Mouse (Mus musculus) gastrocnemius, postnatal 4 days (tissue): ENCODE data around the gene Fam129b. TPM values are rescaled to one million over a fixed set of nuclear protein-coding genes. Genes with fewer than 3 reads are reported as not detected.
A peak's percentile ranks its signal among the peaks of the same experiment; 100 is the strongest.

ENCODE experiments used
- DNase-seq, 2 experiments: peaks; one replicate each; pipeline ENCODE4 v3.0.0; 2021 to 2022; ENCODE audit warnings: low spot score in 2 of 2, mixed read lengths in 2 of 2
- total RNA-seq, 2 experiments: library from RNA; stranded (reverse); gene quantifications; 2 replicates each; pipeline ENCODE4 v1.2.3; 2021

The Fam129b gene
- total RNA-seq, 2 experiments from 2014 or later: 26.8 to 27.5 TPM

- DNase-seq: no peak
Measured at GRCm38 (mm10) chr2:32888551-32888950, 12.6 kb downstream of the Fam129b start.

DNA sequence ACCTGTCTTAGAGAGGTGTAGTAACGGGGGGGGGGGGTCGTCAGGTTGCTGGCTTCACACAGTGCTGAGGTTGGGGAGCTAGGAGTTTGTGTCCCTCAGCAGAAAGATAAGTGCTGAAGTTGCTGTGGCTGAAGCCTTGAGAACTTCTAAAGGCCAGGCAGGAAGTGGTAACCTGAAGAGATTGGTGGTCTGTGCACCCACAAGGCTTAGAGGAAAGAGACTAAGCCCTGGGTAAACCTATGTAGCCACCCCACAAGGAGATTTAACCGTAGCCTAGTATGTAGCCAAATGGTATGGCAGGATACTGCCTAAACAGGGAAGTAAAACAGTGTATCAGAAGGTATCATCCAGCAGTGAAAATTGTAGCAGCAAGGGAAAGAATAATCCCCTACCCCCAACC is 14.4 kb downstream of the Fam129b start:
- no peak for DNase-seq

DNA sequence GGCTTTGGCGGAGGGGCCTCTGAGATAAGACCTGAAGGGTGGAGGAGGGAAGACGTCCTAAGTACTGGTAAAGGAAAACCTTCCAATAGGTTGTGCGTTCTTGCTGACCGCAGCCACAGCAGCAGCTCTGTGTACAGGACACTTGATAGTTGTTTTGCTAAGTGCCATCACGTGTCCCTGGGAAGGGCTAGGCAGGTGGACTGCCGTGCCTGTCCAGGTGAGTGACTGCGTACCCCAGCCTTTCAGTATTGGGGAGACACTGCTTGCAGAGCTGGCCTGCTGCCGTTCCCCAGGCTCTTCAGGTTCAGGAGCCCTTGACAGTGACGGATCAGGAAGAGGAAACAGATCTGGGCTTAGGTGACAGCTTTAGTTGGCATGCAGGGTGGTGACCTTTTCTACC is 15.4 kb downstream of the Fam129b start:
- DNase-seq: no peak

DNA sequence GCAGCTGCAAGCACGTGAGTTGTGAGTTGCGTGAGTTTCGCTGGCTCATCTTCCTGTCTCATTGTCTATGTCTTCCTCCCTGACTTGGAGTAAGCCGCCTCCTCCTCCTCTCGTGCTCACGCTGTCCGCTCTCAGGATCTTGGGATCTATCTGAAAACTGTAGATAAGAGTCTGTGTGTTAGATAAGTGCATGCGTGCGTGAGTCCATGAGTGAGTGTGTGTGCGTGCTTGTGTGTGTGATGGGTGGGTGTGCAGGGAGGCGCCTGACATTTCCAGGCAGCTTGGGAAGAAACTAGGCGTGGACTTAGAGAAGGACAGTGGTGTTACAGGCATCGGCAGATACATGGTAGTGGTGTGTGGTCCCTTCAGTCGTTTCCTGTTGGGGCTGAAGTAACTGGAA is 16.6 kb downstream of the Fam129b start:
- no peak for DNase-seq

- DNase-seq: no peak
Measured at GRCm38 (mm10) chr2:32894097-32894496, 18.2 kb downstream of the Fam129b start.

DNA sequence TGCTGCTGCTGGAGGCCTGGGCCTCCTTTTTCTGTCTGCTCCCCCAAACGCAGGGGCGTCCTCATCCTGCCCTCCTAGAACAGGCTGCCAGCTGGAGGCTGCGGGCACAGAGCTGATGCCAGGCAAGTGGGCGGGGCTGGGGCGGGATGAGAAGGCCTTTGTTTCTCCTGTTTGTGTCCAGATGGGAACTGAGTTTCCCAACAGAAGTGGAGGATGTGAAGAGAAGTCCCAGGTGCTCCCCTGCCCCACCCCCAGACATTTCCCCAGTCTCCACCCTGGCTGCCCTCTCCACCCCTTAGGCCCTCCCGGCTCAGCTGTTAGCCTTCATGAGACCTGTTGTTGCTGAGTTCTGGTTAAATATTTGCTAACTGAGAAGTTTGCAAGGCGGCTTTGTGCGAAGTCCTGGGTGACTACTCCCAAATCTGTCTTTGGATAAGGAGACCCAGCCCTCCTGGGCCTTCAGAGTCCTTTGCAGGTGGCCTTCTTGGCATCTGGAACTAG is 19.7 kb downstream of the Fam129b start:
- DNase-seq: no peak

GRCm38 (mm10) chr2:32896507-32897147 is 20.7 kb downstream of the Fam129b start:
- DNase-seq: no peak

- DNase-seq: no peak
Measured at GRCm38 (mm10) chr2:32898983-32899382, 23.1 kb downstream of the Fam129b start.

- DNase-seq: no peak
Measured at GRCm38 (mm10) chr2:32902126-32902525, 26.2 kb downstream of the Fam129b start.

DNA sequence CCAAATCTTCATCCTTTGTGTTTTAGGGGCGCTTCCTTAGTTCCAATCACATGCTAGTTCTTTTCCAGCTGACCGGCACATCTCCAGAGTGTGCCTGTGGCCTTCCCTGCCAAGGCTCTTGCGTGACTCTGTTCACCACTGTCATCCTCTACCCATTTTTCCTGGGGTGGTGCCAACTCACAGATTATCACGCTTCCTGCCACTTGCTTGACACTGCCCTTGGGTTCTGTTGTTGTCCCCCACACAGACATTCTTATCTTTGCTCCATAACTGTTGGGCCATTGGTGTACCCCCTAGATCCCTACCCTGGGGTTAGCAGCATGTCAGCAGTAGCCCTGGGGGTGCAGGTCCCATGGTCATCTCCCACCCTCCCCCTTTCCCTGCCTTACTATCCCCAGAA is 27.6 kb downstream of the Fam129b start:
- no peak for DNase-seq

DNA sequence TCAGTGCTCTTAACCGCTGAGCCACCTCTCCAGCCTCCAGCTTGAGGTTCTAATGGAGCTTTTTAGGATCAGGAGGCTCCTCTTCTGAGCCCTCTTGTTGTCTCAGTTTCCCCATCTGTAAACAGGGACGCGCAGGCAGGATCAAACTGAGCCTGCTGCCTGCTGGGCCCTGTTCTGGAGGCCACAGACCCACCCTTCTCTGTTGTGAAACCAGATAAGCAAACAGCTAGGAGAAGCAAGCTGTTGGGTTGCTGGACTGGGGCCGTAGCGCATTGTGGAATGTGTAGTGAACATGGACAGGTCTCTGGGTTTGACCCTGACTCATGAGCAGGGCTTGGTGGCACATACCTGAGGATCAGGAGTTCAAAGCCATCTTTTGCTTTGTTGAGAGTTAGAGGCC is 28.7 kb downstream of the Fam129b start:
- no peak for DNase-seq

- DNase-seq: no peak
Measured at GRCm38 (mm10) chr2:32905297-32905696, 29.4 kb downstream of the Fam129b start.

DNA sequence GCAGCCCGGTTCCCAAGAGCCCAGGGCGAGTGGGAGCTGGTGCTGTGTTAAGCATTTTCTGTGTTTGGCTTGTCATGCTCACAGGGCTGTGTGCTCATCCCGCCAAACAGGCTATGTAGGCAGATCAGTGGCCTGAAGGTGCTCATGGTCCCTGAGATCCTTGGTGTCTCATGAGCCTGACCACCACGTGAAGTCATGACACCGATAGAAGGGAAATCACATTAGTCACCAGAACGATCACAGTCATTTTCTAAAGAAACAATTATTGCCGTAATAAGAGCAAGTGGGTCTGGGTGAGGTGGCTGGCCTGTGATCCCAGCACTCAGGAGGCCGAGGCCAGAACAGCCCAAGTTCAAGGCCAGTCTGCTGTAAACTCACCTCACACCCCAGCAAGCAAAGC is 31.5 kb downstream of the Fam129b start:
- no peak for DNase-seq

DNA sequence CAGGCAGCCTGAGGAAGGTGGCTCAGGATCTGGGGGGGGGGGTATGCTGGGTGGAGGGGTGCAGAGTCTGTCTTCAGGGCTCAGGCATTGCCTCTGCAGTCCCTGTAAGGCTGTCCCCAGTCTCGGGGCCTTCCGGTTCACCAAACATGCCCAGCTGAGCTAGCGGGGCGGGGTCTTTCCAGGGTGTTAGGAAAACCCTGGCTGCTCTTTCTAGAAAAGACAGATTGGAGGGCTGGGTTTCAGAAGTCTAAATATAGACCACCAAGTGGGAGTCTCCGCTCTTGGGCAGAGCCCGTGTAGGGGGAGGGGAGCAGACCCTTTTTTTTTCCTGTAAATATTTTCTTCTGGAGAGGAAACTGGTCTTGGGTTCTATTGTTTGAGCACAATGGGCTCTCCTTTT is 32.4 kb downstream of the Fam129b start:
- peak in 1 of 2 experiments; percentile 44 for DNase-seq

- no peak for DNase-seq
Measured at GRCm38 (mm10) chr2:32908796-32909195, 32.9 kb downstream of the Fam129b start.

GRCm38 (mm10) chr2:32911639-32912182 is 35.8 kb downstream of the Fam129b start:
- DNase-seq: no peak

- DNase-seq: peak; percentile 69 to 82
Measured at GRCm38 (mm10) chr2:32912210-32912804, 36.4 kb downstream of the Fam129b start.

DNA sequence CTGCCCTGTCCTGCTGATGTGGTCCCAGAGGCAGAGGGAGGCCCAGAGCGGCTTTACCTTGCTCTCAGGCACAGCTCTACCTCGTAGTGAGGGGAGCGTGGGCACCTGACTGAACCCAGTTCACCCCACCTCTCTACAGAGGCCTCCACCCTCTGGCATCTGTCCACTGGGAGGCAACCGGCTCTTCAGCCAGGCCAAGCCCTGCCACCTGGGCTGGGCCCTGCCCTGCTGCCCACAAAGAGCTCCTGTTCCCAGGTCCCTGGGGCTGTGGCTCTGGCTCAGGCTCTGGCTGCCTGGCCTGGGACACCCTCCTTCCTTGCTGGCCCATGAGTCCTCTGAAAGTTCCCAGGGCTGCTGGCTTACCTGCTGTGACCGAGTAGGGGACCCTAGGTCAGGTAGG is 38.4 kb downstream of the Fam129b start:
- DNase-seq: no peak

DNA sequence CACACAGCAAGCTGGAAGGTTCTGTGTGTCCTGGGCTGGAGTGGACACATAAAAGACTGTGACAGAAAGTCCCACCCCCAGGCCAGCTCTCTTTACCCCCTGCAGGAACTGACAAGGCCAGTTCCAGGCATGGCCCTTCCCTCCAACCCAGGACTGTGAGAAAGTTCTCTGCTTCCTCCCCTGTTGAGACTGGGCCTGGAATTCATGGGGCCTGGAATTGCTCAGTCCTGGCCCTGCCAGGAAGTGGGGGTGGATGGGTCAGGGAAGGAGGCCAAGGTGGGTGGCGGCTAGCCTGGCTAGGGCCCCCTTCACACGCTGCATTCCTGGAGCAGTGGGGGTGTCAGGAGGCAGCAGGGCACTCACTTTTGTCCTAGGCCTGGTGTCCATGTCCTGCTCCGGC is 39.0 kb downstream of the Fam129b start:
- peak in 1 of 2 experiments; percentile 58 for DNase-seq

GRCm38 (mm10) chr2:32917526-32917925 is 41.6 kb downstream of the Fam129b start:
- DNase-seq: no peak

GRCm38 (mm10) chr2:32918391-32918790 is 42.5 kb downstream of the Fam129b start:
- DNase-seq: no peak

DNA sequence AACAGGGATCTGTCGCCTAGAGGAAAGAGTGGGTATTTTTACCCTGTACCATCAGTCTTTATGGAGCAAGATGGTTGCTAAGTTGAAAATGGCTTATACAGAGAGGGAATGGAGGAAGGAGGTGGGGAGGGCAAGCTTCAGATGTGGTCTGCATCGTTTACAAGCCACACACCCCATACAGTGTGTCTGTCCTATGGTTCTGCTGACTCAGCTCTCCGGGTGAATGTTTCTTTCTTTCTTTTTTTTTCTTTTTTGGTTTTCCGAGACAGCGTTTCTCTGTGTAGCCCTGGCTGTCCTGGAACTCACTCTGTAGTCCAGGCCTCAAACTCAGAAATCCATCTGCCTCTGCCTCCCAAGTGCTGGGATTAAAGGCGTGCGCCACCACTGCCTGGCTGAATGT is 45.3 kb downstream of the Fam129b start:
- no peak for DNase-seq
